Mouse (Mus musculus): ENCODE data around the gene Mrap2. TPM values are rescaled to one million over a fixed set of nuclear protein-coding genes. Genes with fewer than 3 reads are reported as not detected.

The Mrap2 gene
- polyA plus RNA-seq, 1 experiment from 2014 or later, result 0.40 TPM

DNA sequence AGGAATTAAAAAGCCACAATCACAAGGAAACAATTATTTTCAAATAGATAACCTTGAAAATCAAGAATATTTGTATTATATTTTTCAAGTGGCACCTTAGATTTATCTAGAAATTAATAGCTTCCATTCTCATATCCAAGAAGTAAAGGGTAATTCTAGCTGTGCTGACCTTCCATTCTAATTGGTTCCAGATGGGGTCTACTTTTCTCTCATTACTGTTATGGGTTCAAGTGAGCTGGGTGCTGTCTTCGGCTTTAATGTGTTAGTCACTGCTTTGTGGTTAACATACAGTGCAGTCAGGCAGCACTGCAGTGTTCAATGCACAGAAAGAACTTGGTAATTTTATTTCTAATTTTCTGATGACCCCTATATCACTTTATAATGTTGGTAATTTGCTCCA, 49.6 kb downstream of the Mrap2 start:
- H3K9me3 ChIP-seq, result no peaks in the 10 kb centered on the region
- ATAC-seq, result no peak
- WGBS, result 95% methylated on average over 1 of the region's 1 CpGs

DNA sequence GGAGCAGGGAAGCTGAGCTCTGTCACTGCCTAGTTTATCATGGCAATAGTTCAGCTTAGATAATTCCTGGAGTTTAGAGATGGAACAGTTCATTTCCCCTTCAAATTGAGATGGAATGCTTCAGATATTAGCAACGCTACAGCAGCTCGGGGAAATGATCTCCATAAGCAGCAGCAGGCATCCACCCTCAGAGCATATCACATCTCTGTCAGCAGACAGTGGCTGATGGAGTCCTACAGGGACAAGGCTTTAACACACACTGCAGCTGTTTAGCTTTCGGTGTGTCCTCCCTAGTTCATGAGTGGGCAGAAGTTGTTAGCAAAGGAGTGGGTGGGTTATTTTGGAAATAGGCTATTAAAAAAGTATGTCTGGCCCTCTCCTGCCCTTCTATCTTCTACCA, 53.2 kb downstream of the Mrap2 start:
- no peak overlapping the region for H3K4me3 ChIP-seq (replicated peaks)
- WGBS, result 84% methylated on average over 3 of the region's 3 CpGs

More for the DNA sequence above, 49.6 kb downstream of the Mrap2 start:
- Histone ChIP-seq H3K27me3 (replicated peaks) (no peaks in the 10 kb centered on the region), H3K36me3 (peaks cover 14% of the 10 kb centered on the region), H3K4me2 (replicated peaks) (no peak overlapping the region), H3K4me3 (replicated peaks) (no peak overlapping the region), H3K4me1 (replicated peaks) (no peaks in the 10 kb centered on the region), H3K27ac (no peak overlapping the region), H3K9ac (no peak overlapping the region)

DNA sequence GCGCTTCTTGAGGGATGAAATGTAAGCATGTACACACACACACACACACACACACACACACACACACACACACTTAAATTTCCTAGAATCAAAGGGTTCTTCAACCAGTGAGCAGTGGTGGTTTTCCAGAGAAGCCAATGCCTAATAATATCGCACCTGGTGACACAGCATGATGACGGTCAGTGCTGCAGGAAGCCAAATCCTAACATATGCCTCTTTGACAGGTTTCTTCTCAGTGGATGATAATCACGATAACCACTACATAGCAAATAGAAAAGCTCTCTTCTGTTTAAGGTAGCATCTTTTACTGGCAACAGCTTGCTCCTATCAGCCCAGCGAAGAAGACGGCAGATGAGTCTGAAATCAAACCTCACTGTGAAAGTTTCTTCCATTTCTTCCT, 53.9 kb downstream of the Mrap2 start:
- H3K9me3 ChIP-seq, result no peaks in the 10 kb centered on the region
- peaks cover 4% of the 10 kb centered on the region; the same call in 1 of the 2 replicates for H3K36me3 ChIP-seq
- H3K9ac ChIP-seq, result no peak overlapping the region
- 78% methylated on average over 6 of the region's 6 CpGs for WGBS
- H3K4me1 ChIP-seq (replicated peaks), result no peaks in the 10 kb centered on the region
- H3K4me2 ChIP-seq (replicated peaks), result no peak overlapping the region
- H3K27ac ChIP-seq, result no peak overlapping the region
- ATAC-seq, result no peak
- H3K4me3 ChIP-seq (replicated peaks), result no peak overlapping the region
- no peaks in the 10 kb centered on the region for H3K27me3 ChIP-seq (replicated peaks)

More for the DNA sequence above, 53.2 kb downstream of the Mrap2 start:
- no peak overlapping the region for H3K27ac ChIP-seq
- H3K4me1 ChIP-seq (replicated peaks), result no peaks in the 10 kb centered on the region
- ATAC-seq, result no peak
- H3K36me3 ChIP-seq, result peaks cover 11% of the 10 kb centered on the region
- no peaks in the 10 kb centered on the region for H3K27me3 ChIP-seq (replicated peaks)
- no peak overlapping the region for H3K4me2 ChIP-seq (replicated peaks)
- H3K9me3 ChIP-seq, result no peaks in the 10 kb centered on the region
- H3K9ac ChIP-seq, result no peak overlapping the region

DNA sequence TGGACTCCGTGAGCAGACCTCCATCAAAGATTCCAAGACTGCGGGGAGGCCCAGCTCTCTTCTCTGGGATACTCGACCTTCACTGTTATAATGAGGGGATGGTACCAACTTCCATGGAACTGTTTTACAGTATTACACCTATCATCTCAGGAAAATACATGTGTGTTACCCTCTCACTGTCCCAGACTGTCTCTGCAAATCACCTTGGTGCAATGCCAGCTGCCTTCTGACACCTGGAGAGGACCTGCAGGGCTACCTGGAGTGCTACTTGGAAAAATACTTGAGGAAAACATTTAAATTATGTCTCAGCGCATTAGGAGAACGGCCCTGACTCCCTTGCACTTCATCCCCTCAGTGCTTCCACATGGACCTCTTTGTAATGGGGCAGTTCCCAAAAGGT, 56.3 kb downstream of the Mrap2 start:
- ATAC-seq, result no peak
- 90% methylated on average over 5 of the region's 5 CpGs for WGBS
- H3K4me1 ChIP-seq (replicated peaks), result no peaks in the 10 kb centered on the region

DNA sequence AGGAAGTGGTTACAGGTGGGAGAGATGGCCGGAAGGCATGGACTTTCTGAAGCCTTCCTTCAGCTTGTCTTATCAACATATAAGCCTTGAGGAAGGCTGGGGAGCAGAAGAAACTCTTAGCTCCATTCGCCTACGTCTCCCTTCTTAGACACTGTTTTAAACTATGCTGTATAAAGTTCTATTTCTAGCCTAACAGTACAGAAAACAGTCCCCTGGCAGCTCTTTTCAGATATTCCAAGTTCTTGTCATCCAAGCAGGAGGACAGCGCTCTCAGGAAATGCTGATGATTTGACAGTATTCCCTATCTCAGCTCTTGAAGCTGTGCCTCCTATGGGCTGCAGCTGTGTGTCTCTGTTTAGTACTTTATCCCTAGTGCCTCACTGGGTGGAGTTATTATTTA, 56.8 kb downstream of the Mrap2 start:
- Histone ChIP-seq H3K9me3 (no peaks in the 10 kb centered on the region), H3K27ac (no peak overlapping the region), H3K36me3 (no peaks in the 10 kb centered on the region; the same call in 1 of the 2 replicates), H3K9ac (no peak overlapping the region), H3K4me1 (replicated peaks) (no peaks in the 10 kb centered on the region), H3K4me3 (replicated peaks) (no peak overlapping the region), H3K4me2 (replicated peaks) (no peak overlapping the region), H3K27me3 (replicated peaks) (no peaks in the 10 kb centered on the region)
- WGBS, result 98% methylated on average over 4 of the region's 4 CpGs
- no peak for ATAC-seq

More for the DNA sequence above, 56.3 kb downstream of the Mrap2 start:
- H3K4me3 ChIP-seq (replicated peaks), result no peak overlapping the region
- no peaks in the 10 kb centered on the region; the same call in 1 of the 2 replicates for H3K36me3 ChIP-seq
- H3K9me3 ChIP-seq, result no peaks in the 10 kb centered on the region
- H3K4me2 ChIP-seq (replicated peaks), result no peak overlapping the region
- H3K27me3 ChIP-seq (replicated peaks), result no peaks in the 10 kb centered on the region
- no peak overlapping the region for H3K27ac ChIP-seq
- no peak overlapping the region for H3K9ac ChIP-seq

DNA sequence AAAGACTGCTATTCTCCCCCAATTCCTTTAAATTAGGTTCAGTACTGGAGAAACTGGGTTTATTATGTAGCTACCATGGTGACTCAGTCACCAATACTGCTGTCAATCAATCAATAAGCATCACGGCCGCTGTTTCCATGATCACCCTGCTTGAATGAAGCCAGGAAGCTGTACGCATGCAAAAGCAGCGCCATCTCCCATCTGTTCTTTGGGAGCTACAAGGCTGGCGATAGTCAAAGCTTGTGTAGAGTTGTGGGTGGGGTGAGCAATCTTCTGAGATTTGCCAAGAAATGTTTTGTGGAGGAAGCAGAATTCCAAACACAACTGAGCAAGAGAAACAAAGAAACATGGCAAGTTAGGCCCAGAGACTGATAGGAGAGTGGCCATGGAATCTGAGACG, 58.3 kb downstream of the Mrap2 start:
- Histone ChIP-seq H3K4me3 (replicated peaks) (no peak overlapping the region), H3K9ac (no peak overlapping the region), H3K27ac (no peak overlapping the region), H3K9me3 (no peaks in the 10 kb centered on the region), H3K4me2 (replicated peaks) (no peak overlapping the region), H3K27me3 (replicated peaks) (no peaks in the 10 kb centered on the region), H3K4me1 (replicated peaks) (no peaks in the 10 kb centered on the region), H3K36me3 (no peaks in the 10 kb centered on the region; the same call in 1 of the 2 replicates)
- WGBS, result 93% methylated on average over 6 of the region's 6 CpGs
- ATAC-seq, result no peak

DNA sequence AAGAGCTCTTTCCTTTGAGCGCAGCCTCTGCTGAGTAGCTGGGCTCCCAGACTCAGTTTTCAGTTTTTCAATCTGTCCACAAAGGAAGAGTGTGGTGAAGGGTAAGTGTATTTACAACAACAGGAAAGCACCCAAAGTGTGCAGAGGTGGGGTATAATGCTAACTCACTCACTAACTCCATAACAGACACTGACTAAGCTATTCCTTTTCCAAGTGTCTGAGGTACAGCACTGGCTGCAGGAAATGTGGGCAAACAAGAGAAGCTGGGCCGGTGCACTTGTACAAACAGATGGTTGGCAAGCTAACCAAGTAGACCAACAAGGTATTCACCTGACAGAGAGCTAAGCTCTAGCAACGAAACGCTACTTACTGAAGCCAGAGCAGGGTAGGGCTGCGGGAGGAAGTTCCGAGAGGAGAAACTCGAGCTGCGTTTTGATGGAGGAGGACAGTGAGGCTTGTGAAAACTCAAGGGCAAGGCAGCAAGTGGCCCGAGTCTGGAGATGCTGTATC, 66.8 kb downstream of the Mrap2 start:
- ATAC-seq, result no peak
- Histone ChIP-seq H3K36me3 (no peaks in the 10 kb centered on the region), H3K9ac (no peak overlapping the region), H3K4me3 (replicated peaks) (no peak overlapping the region), H3K4me1 (replicated peaks) (no peaks in the 10 kb centered on the region), H3K9me3 (no peaks in the 10 kb centered on the region), H3K4me2 (replicated peaks) (no peak overlapping the region), H3K27me3 (replicated peaks) (no peaks in the 10 kb centered on the region), H3K27ac (no peak overlapping the region)
- 83% methylated on average over 9 of the region's 9 CpGs for WGBS

DNA sequence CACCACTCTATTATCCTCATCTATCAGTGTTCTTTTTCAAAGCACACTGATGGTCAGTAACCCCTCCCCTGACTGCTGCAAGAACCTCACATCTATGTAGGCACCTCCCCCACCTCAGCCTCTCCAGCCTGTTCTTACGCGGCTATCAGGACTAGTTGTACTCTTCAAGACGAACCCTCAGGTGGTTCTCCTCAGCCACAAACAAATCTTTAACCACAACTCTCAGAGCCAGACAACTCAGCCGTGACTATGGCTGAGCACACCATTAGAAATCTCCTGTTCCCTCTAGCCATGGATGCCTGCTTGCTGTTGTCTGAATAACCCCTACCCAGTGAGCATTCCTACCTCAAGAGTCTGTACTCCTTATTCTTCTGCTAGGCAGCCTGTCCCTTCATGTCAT, 69.1 kb downstream of the Mrap2 start:
- no peak for ATAC-seq
- Histone ChIP-seq H3K9me3 (no peaks in the 10 kb centered on the region), H3K4me1 (replicated peaks) (no peaks in the 10 kb centered on the region), H3K4me3 (replicated peaks) (no peak overlapping the region), H3K27ac (no peak overlapping the region), H3K36me3 (no peaks in the 10 kb centered on the region), H3K4me2 (replicated peaks) (no peak overlapping the region), H3K9ac (no peak overlapping the region), H3K27me3 (replicated peaks) (no peaks in the 10 kb centered on the region)
- 81% methylated on average over 4 of the region's 4 CpGs for whole genome bisulfite sequencing

Other genes with a start within 250 kb of the Mrap2 start
- gene Ripply2, start 128.8 kb upstream of the Mrap2 start, polyA plus RNA-seq (2015; fragmentation: Nextera tagmentation; extraction: Ambion mirVana), result 0.33 and 0.35 TPM in 2 replicates
- gene Cyb5r4, start 122.3 kb upstream of the Mrap2 start, polyA plus RNA-seq (2015; fragmentation: Nextera tagmentation; extraction: Ambion mirVana), result 59.0 and 61.5 TPM in 2 replicates
- 4.7 and 5.0 TPM in 2 replicates for gene Cep162, start 111.2 kb downstream of the Mrap2 start, polyA plus RNA-seq (2015; fragmentation: Nextera tagmentation; extraction: Ambion mirVana)